Mouse (Mus musculus) embryonic fibroblast, embryonic 13.5 days (primary cell): ENCODE data around the gene Amhr2.

Experiments used
- CTCF ChIP-seq: IDR thresholded peaks from 2 replicates; pipeline ENCODE4 v1.5.1; 2011; ENCODE audit warnings: mild to moderate bottlenecking, control low read depth, low read length, moderate library complexity, borderline replicate concordance; ENCODE audit not compliant: insufficient read depth
- POLR2A ChIP-seq: IDR thresholded peaks from 2 replicates; pipeline ENCODE4 v1.6.1; 2011; ENCODE audit warnings: low read depth, mild to moderate bottlenecking, control low read depth, low read length, moderate library complexity

DNA sequence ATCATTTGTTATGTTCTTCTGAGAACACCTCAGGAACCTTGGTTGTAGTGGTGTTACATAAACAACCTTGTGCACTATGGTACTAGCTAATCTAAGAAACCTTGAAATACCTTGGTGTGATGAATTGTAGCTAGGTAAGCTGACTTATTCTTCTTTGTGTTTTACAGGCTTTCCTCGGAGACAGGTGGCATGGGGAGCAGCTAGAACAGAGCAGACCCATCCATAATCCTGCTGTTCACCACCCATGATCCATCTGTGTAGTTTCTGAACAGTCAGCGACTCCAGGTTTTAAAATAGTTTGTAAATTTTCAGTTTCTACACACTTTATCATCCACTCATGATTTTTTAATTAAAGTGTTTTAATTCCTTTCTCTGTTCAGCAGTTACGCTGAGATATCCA is 53.2 kb downstream of the Amhr2 start:
- TF ChIP-seq CTCF = no peak
- TF ChIP-seq POLR2A = no peak
